Mouse (Mus musculus): ENCODE measurements around the gene Gpx4. TPM values are rescaled to one million over a fixed set of nuclear protein-coding genes. Genes with fewer than 3 reads are reported as not detected.

Gene Gpx4
- polyA plus RNA-seq, 1 experiment from 2014 or later: 747 TPM

GRCm38 (mm10) chr10:80072623-80073489 is 25.9 kb downstream of the Gpx4 start:
- Histone ChIP-seq H3K9me3 (replicated peaks) (no peaks in the 10 kb centered on the region), H3K27ac (replicated peaks) (no peak overlapping the region), H3K27me3 (ENCODE audit: low read depth, poor library complexity, severe bottlenecking) (0 out of 2 replicates have a peak, but pooled peaks cover 6% of the 10 kb centered on the region), H3K36me3 (0 out of 2 replicates have a peak, but pooled peaks cover 6% of the 10 kb centered on the region), H3K4me1 (peaks cover 26% of the 10 kb centered on the region), H3K4me3 (no peak overlapping the region)
- 84% methylated on average over 20 of the region's 20 CpGs for WGBS
- DNase-seq (ENCODE audit: low spot score): no peak

- 21% methylated on average over 28 of the region's 28 CpGs for WGBS
- 0 out of 2 replicates have a peak, but pooled peaks cover 6% of the 10 kb centered on the region for H3K27me3 ChIP-seq (ENCODE audit: low read depth, poor library complexity, severe bottlenecking)
- H3K4me3 ChIP-seq: peak overlapping the region; percentile 19
- H3K27ac ChIP-seq (replicated peaks): 0 out of 2 replicates have a peak overlapping the region, but pooled peaks have one; percentile 39
- H3K36me3 ChIP-seq: peaks cover 21% of the 10 kb centered on the region
- H3K4me1 ChIP-seq: peaks cover 31% of the 10 kb centered on the region
- DNase-seq (ENCODE audit: low spot score): peak; percentile 20
- no peaks in the 10 kb centered on the region for H3K9me3 ChIP-seq (replicated peaks)
These were observed 28.0 kb downstream of the Gpx4 start for GRCm38 (mm10) chr10:80074813-80075601.

- 0 out of 2 replicates have a peak, but pooled peaks cover 6% of the 10 kb centered on the region for H3K27me3 ChIP-seq (ENCODE audit: low read depth, poor library complexity, severe bottlenecking)
- no peak overlapping the region for H3K27ac ChIP-seq (replicated peaks)
- peaks cover 27% of the 10 kb centered on the region for H3K36me3 ChIP-seq
- peaks cover 30% of the 10 kb centered on the region for H3K4me1 ChIP-seq
- 31% methylated on average over 1 of the region's 1 CpGs for WGBS
- DNase-seq (ENCODE audit: low spot score): no peak
- H3K4me3 ChIP-seq: no peak overlapping the region
- H3K9me3 ChIP-seq (replicated peaks): no peaks in the 10 kb centered on the region
These were observed 29.0 kb downstream of the Gpx4 start for GRCm38 (mm10) chr10:80075924-80076323.

GRCm38 (mm10) chr10:80076386-80076785 is 29.4 kb downstream of the Gpx4 start:
- Histone ChIP-seq H3K36me3 (peaks cover 32% of the 10 kb centered on the region), H3K27ac (replicated peaks) (no peak overlapping the region), H3K4me3 (no peak overlapping the region), H3K27me3 (ENCODE audit: low read depth, poor library complexity, severe bottlenecking) (0 out of 2 replicates have a peak, but pooled peaks cover 6% of the 10 kb centered on the region), H3K9me3 (replicated peaks) (no peaks in the 10 kb centered on the region), H3K4me1 (peaks cover 27% of the 10 kb centered on the region)
- no peak for DNase-seq (ENCODE audit: low spot score)
- 97% methylated on average over 4 of the region's 4 CpGs for WGBS

- Histone ChIP-seq H3K4me3 (no peak overlapping the region), H3K36me3 (peaks cover 39% of the 10 kb centered on the region), H3K27ac (replicated peaks) (no peak overlapping the region), H3K4me1 (peaks cover 23% of the 10 kb centered on the region), H3K9me3 (replicated peaks) (no peaks in the 10 kb centered on the region), H3K27me3 (ENCODE audit: low read depth, poor library complexity, severe bottlenecking) (0 out of 2 replicates have a peak, but pooled peaks cover 6% of the 10 kb centered on the region)
- 91% methylated on average over 5 of the region's 5 CpGs for WGBS
- DNase-seq (ENCODE audit: low spot score): no peak
These were observed 30.3 kb downstream of the Gpx4 start for GRCm38 (mm10) chr10:80077312-80077711.

- WGBS: 82% methylated on average over 1 of the region's 1 CpGs
- DNase-seq (ENCODE audit: low spot score): no peak
- H3K4me1 ChIP-seq: peaks cover 23% of the 10 kb centered on the region
- H3K27ac ChIP-seq (replicated peaks): no peak overlapping the region
- H3K4me3 ChIP-seq: no peak overlapping the region
- 0 out of 2 replicates have a peak, but pooled peaks cover 6% of the 10 kb centered on the region for H3K27me3 ChIP-seq (ENCODE audit: low read depth, poor library complexity, severe bottlenecking)
- peaks cover 50% of the 10 kb centered on the region for H3K36me3 ChIP-seq
- no peaks in the 10 kb centered on the region for H3K9me3 ChIP-seq (replicated peaks)
These were observed 31.4 kb downstream of the Gpx4 start for GRCm38 (mm10) chr10:80078366-80078765.

- Histone ChIP-seq H3K36me3 (peaks cover 71% of the 10 kb centered on the region), H3K27me3 (ENCODE audit: low read depth, poor library complexity, severe bottlenecking) (no peaks in the 10 kb centered on the region), H3K4me1 (peaks cover 13% of the 10 kb centered on the region), H3K9me3 (replicated peaks) (no peaks in the 10 kb centered on the region), H3K27ac (replicated peaks) (no peak overlapping the region), H3K4me3 (no peak overlapping the region)
- WGBS: 90% methylated on average over 16 of the region's 16 CpGs
- no peak for DNase-seq (ENCODE audit: low spot score)
These were observed 33.6 kb downstream of the Gpx4 start for GRCm38 (mm10) chr10:80080396-80081070.

GRCm38 (mm10) chr10:80081075-80081474 is 34.1 kb downstream of the Gpx4 start:
- Histone ChIP-seq H3K4me1 (peaks cover 8% of the 10 kb centered on the region; the same call in 1 of the 2 replicates), H3K27me3 (ENCODE audit: low read depth, poor library complexity, severe bottlenecking) (no peaks in the 10 kb centered on the region), H3K9me3 (replicated peaks) (no peaks in the 10 kb centered on the region), H3K27ac (replicated peaks) (no peak overlapping the region), H3K36me3 (peaks cover 72% of the 10 kb centered on the region), H3K4me3 (no peak overlapping the region)
- no peak for DNase-seq (ENCODE audit: low spot score)
- WGBS: 84% methylated on average over 3 of the region's 3 CpGs

GRCm38 (mm10) chr10:80084817-80085487 is 38.0 kb downstream of the Gpx4 start:
- Histone ChIP-seq H3K27ac (replicated peaks) (no peak overlapping the region), H3K27me3 (ENCODE audit: low read depth, poor library complexity, severe bottlenecking) (no peaks in the 10 kb centered on the region), H3K4me1 (0 out of 2 replicates have a peak, but pooled peaks cover 5% of the 10 kb centered on the region), H3K36me3 (peaks cover 60% of the 10 kb centered on the region), H3K9me3 (replicated peaks) (no peaks in the 10 kb centered on the region), H3K4me3 (no peak overlapping the region)
- no peak for DNase-seq (ENCODE audit: low spot score)
- 87% methylated on average over 9 of the region's 9 CpGs for WGBS

GRCm38 (mm10) chr10:80086847-80087246 is 39.9 kb downstream of the Gpx4 start:
- DNase-seq (ENCODE audit: low spot score): no peak
- no peak overlapping the region for H3K27ac ChIP-seq (replicated peaks)
- H3K27me3 ChIP-seq (ENCODE audit: low read depth, poor library complexity, severe bottlenecking): no peaks in the 10 kb centered on the region
- WGBS: 85% methylated on average over 3 of the region's 3 CpGs
- H3K4me1 ChIP-seq: 0 out of 2 replicates have a peak, but pooled peaks cover 3% of the 10 kb centered on the region
- no peaks in the 10 kb centered on the region for H3K9me3 ChIP-seq (replicated peaks)
- no peak overlapping the region for H3K4me3 ChIP-seq
- H3K36me3 ChIP-seq: peaks cover 45% of the 10 kb centered on the region

- Histone ChIP-seq H3K4me1 (0 out of 2 replicates have a peak, but pooled peaks cover 3% of the 10 kb centered on the region), H3K27me3 (ENCODE audit: low read depth, poor library complexity, severe bottlenecking) (no peaks in the 10 kb centered on the region), H3K36me3 (peaks cover 39% of the 10 kb centered on the region), H3K4me3 (no peak overlapping the region), H3K9me3 (replicated peaks) (no peaks in the 10 kb centered on the region), H3K27ac (replicated peaks) (no peak overlapping the region)
- 93% methylated on average over 8 of the region's 8 CpGs for WGBS
- no peak for DNase-seq (ENCODE audit: low spot score)
These were observed 40.5 kb downstream of the Gpx4 start for GRCm38 (mm10) chr10:80087483-80087882.

- no peaks in the 10 kb centered on the region for H3K9me3 ChIP-seq (replicated peaks)
- no peak for DNase-seq (ENCODE audit: low spot score)
- whole genome bisulfite sequencing: 58% methylated on average over 4 of the region's 4 CpGs
These were observed 42.2 kb downstream of the Gpx4 start for GRCm38 (mm10) chr10:80089146-80089545.

More at GRCm38 (mm10) chr10:80089146-80089545, 42.2 kb downstream of the Gpx4 start:
- H3K36me3 ChIP-seq: peaks cover 22% of the 10 kb centered on the region
- H3K27ac ChIP-seq (replicated peaks): no peak overlapping the region
- H3K4me1 ChIP-seq: 0 out of 2 replicates have a peak, but pooled peaks cover 3% of the 10 kb centered on the region
- H3K27me3 ChIP-seq (ENCODE audit: low read depth, poor library complexity, severe bottlenecking): no peaks in the 10 kb centered on the region
- no peak overlapping the region for H3K4me3 ChIP-seq

Measured in midbrain, embryonic 10.5 days (tissue).